Mouse (Mus musculus) R1 (cell line): ENCODE data around the gene Hist2h3c1.
"Not testable (repeated sequence)": the region's sequence is repeated elsewhere in the genome, so short reads cannot be mapped to it uniquely, and the experiment has no call there.

Experiments used
- DNase-seq: peaks from one replicate; pipeline ENCODE4 v3.0.0-alpha.2; 2018; ENCODE audit warnings: low read depth, low spot score

Hist2h3c1 gene

GRCm38 (mm10) chr3:96246427-96246856 lies at the start of gene Hist2h3c1:
Hist2h3c1 (plus strand) TSS chr3:96246685.
- DNase-seq: not testable (repeated sequence)

- peak; percentile 94 for DNase-seq
These were observed 49.2 kb upstream of the Hist2h3c1 start for GRCm38 (mm10) chr3:96197129-96197749.

- DNase-seq: peak; percentile 72
These were observed 48.3 kb upstream of the Hist2h3c1 start for GRCm38 (mm10) chr3:96198181-96198580.

- not testable (repeated sequence) for DNase-seq
These were observed 47.8 kb upstream of the Hist2h3c1 start for GRCm38 (mm10) chr3:96198601-96199251.

- DNase-seq: no peak
These were observed 46.8 kb upstream of the Hist2h3c1 start for GRCm38 (mm10) chr3:96199731-96200130.

GRCm38 (mm10) chr3:96207819-96208218 lies 38.7 kb upstream of the Hist2h3c1 start:
- DNase-seq: no peak

GRCm38 (mm10) chr3:96209242-96209641 lies 37.2 kb upstream of the Hist2h3c1 start:
- DNase-seq: peak; percentile 43

GRCm38 (mm10) chr3:96219191-96219641 lies 27.3 kb upstream of the Hist2h3c1 start:
- DNase-seq: peak; percentile 65

GRCm38 (mm10) chr3:96219661-96220130 lies 26.8 kb upstream of the Hist2h3c1 start, which contains the start of the genes Bola1 and Hist2h2ab:
Bola1 (minus strand) TSS chr3:96219709.
Hist2h2ab (plus strand) TSS chr3:96219865.
- DNase-seq: peak; percentile 94

GRCm38 (mm10) chr3:96220131-96220764 lies 26.2 kb upstream of the Hist2h3c1 start:
- peak; percentile 80 for DNase-seq

- DNase-seq: peak; percentile 97
These were observed 25.5 kb upstream of the Hist2h3c1 start, which contains the start of the genes Hist2h2ac and Hist2h2be for GRCm38 (mm10) chr3:96220765-96221639. Hist2h2ac (minus strand) TSS chr3:96220880. Hist2h2be (plus strand) TSS chr3:96221119.

GRCm38 (mm10) chr3:96221640-96222038 lies 24.8 kb upstream of the Hist2h3c1 start:
- DNase-seq: no peak

GRCm38 (mm10) chr3:96222774-96223173 lies 23.7 kb upstream of the Hist2h3c1 start:
- DNase-seq: no peak

GRCm38 (mm10) chr3:96225421-96225820 lies 21.1 kb upstream of the Hist2h3c1 start:
- DNase-seq: no peak

GRCm38 (mm10) chr3:96226695-96227648 lies 19.5 kb upstream of the Hist2h3c1 start:
- DNase-seq: peak; percentile 77

- no peak for DNase-seq
These were observed 17.7 kb upstream of the Hist2h3c1 start for GRCm38 (mm10) chr3:96228828-96229227.

GRCm38 (mm10) chr3:96230404-96230803 lies 16.1 kb upstream of the Hist2h3c1 start:
- no peak for DNase-seq

GRCm38 (mm10) chr3:96230910-96231757 lies 15.4 kb upstream of the Hist2h3c1 start:
- DNase-seq: no peak

GRCm38 (mm10) chr3:96231758-96232120 lies 14.7 kb upstream of the Hist2h3c1 start:
- no peak for DNase-seq
